Mouse (Mus musculus) hindbrain, postnatal 0 days (tissue): ENCODE measurements around the gene Tmem91. TPM values are rescaled to one million over a fixed set of nuclear protein-coding genes. Genes with fewer than 3 reads are reported as not detected.

Experiments used
- ATAC-seq: fragments of 200-750 bp; cut with Nextera tagmentation; 2 replicates; pipeline ENCODE4 v1.8.0; 2017; ENCODE audit warnings: mild to moderate bottlenecking, moderate TSS enrichment, moderate library complexity
- DNase-seq: peaks from one replicate; pipeline ENCODE4 v3.0.0-alpha.2; 2015; ENCODE audit warnings: low spot score
- H3K27ac ChIP-seq: fragments of 300-500 bp; sonication (generic); 2 replicates; pipeline ENCODE4 v1.5.1; 2014; ENCODE audit warnings: mild to moderate bottlenecking
- H3K27me3 ChIP-seq: fragments of 300-500 bp; sonication (generic); 2 replicates; pipeline ENCODE4 v1.6.1; 2014; ENCODE audit warnings: low read length, mixed read lengths; ENCODE audit not compliant: insufficient read depth
- H3K36me3 ChIP-seq: fragments of 300-500 bp; sonication (generic); 2 replicates; pipeline ENCODE4 v1.6.1; 2014; ENCODE audit warnings: low read length, mixed read lengths; ENCODE audit not compliant: insufficient read depth
- H3K4me1 ChIP-seq: fragments of 300-500 bp; sonication (generic); 2 replicates; pipeline ENCODE4 v1.6.1; 2014; ENCODE audit warnings: antibody characterized with exemption, low read length, mixed read lengths; ENCODE audit not compliant: insufficient read depth
- H3K4me2 ChIP-seq: fragments of 300-500 bp; sonication (generic); 2 replicates; pipeline ENCODE4 v1.6.1; 2014; ENCODE audit warnings: low read depth, mild to moderate bottlenecking, low read length, moderate library complexity, mixed read lengths
- H3K4me3 ChIP-seq: fragments of 300-500 bp; sonication (generic); 2 replicates; pipeline ENCODE4 v1.5.1; 2014; ENCODE audit warnings: low read length
- H3K9ac ChIP-seq: fragments of 300-500 bp; sonication (generic); replicated peaks from 2 replicates; pipeline ENCODE4 v1.6.1; 2014; ENCODE audit warnings: mild to moderate bottlenecking, low read length, moderate library complexity, mixed read lengths
- H3K9me3 ChIP-seq: fragments of 300-500 bp; sonication (generic); 2 replicates; pipeline ENCODE4 v1.6.1; 2016; ENCODE audit warnings: low read length, mixed read lengths
- CTCF ChIP-seq: IDR thresholded peaks from 2 replicates; pipeline ENCODE4 v1.5.1; 2016; ENCODE audit warnings: antibody characterized with exemption, control low read depth, low read depth
- WGBS: fragments of 180-500 bp; shearing (Covaris S2); extraction: QIAGEN DNeasy Blood & Tissue Kit; methylation state at CpG from one replicate; pipeline ENCODE4 v1.1.7; 2014; 5-methylcytosine and 5-hydroxymethylcytosine counted together
- polyA plus RNA-seq: library from polyadenylated mRNA; unstranded; fragments of >200 nt; fragmentation: Nextera tagmentation; extraction: Ambion mirVana; gene quantifications from 2 replicates; pipeline ENCODE4 v1.2.1, GENCODE M21; 2015
- total RNA-seq: library from RNA; depleted of rRNA; stranded (reverse); fragments of >200 nt; gene quantifications from 2 replicates; pipeline ENCODE4 v1.2.3, GENCODE M21; 2014

Gene Tmem91
- total and polyA plus RNA-seq, 2 experiments from 2014 or later, result 62.1 to 185 TPM

- H3K4me1 ChIP-seq, result no peaks in the 10 kb centered on the region
- 0 out of 2 replicates have a peak, but pooled peaks cover 4% of the 10 kb centered on the region for H3K36me3 ChIP-seq
- no peak for TF ChIP-seq CTCF
- H3K27ac ChIP-seq, result no peak overlapping the region
- 71% methylated on average over 5 of the region's 5 CpGs for WGBS
- H3K27me3 ChIP-seq, result no peaks in the 10 kb centered on the region
- H3K9ac ChIP-seq, result no peak overlapping the region
- H3K4me3 ChIP-seq, result no peak overlapping the region
- no peak overlapping the region for H3K4me2 ChIP-seq
- no peak for DNase-seq
- no peak for ATAC-seq
- no peaks in the 10 kb centered on the region for H3K9me3 ChIP-seq
Observed at GRCm38 (mm10) chr7:25647574-25648123, 27.3 kb downstream of the Tmem91 start.

GRCm38 (mm10) chr7:25645074-25645473, 29.9 kb downstream of the Tmem91 start:
- no peak for ATAC-seq
- no peak for DNase-seq
- Histone ChIP-seq H3K4me3 (no peak overlapping the region), H3K36me3 (peaks cover 10% of the 10 kb centered on the region; the same call in 1 of the 2 replicates), H3K27ac (no peak overlapping the region), H3K9me3 (no peaks in the 10 kb centered on the region), H3K9ac (no peak overlapping the region), H3K4me1 (no peaks in the 10 kb centered on the region), H3K27me3 (no peaks in the 10 kb centered on the region), H3K4me2 (no peak overlapping the region)
- no peak for TF ChIP-seq CTCF
- 46% methylated on average over 14 of the region's 14 CpGs for WGBS

- peaks cover 10% of the 10 kb centered on the region; the same call in 1 of the 2 replicates for H3K36me3 ChIP-seq
- 74% methylated on average over 4 of the region's 4 CpGs for WGBS
- TF ChIP-seq CTCF, result no peak
- no peaks in the 10 kb centered on the region for H3K27me3 ChIP-seq
- ATAC-seq (no peak), DNase-seq (no peak)
- H3K4me1 ChIP-seq, result no peaks in the 10 kb centered on the region
- H3K9ac ChIP-seq, result no peak overlapping the region
- no peak overlapping the region for H3K4me3 ChIP-seq
- no peaks in the 10 kb centered on the region for H3K9me3 ChIP-seq
- H3K4me2 ChIP-seq, result no peak overlapping the region
- no peak overlapping the region for H3K27ac ChIP-seq
Observed at GRCm38 (mm10) chr7:25644631-25645030, 30.3 kb downstream of the Tmem91 start.

GRCm38 (mm10) chr7:25644136-25644535, 30.8 kb downstream of the Tmem91 start:
- no peak for TF ChIP-seq CTCF
- Histone ChIP-seq H3K36me3 (peaks cover 10% of the 10 kb centered on the region; the same call in 1 of the 2 replicates), H3K9me3 (no peaks in the 10 kb centered on the region), H3K27me3 (no peaks in the 10 kb centered on the region), H3K4me3 (no peak overlapping the region), H3K4me2 (no peak overlapping the region), H3K27ac (no peak overlapping the region), H3K9ac (no peak overlapping the region), H3K4me1 (no peaks in the 10 kb centered on the region)
- no peak for DNase-seq
- 78% methylated on average over 10 of the region's 10 CpGs for WGBS
- ATAC-seq, result no peak

GRCm38 (mm10) chr7:25639754-25640153, 35.2 kb downstream of the Tmem91 start:
- TF ChIP-seq CTCF, result no peak
- Histone ChIP-seq H3K27me3 (no peaks in the 10 kb centered on the region), H3K4me3 (no peak overlapping the region), H3K4me1 (no peaks in the 10 kb centered on the region), H3K4me2 (no peak overlapping the region), H3K36me3 (peaks cover 12% of the 10 kb centered on the region; the same call in 1 of the 2 replicates), H3K9ac (no peak overlapping the region), H3K9me3 (no peaks in the 10 kb centered on the region), H3K27ac (no peak overlapping the region)
- WGBS, result 79% methylated on average over 4 of the region's 4 CpGs
- DNase-seq (no peak), ATAC-seq (no peak)

GRCm38 (mm10) chr7:25637099-25637498, 37.9 kb downstream of the Tmem91 start:
- H3K9me3 ChIP-seq, result no peaks in the 10 kb centered on the region
- ATAC-seq (no peak), DNase-seq (no peak)
- no peaks in the 10 kb centered on the region for H3K4me1 ChIP-seq
- WGBS, result 88% methylated on average over 5 of the region's 5 CpGs
- H3K4me3 ChIP-seq, result no peak overlapping the region
- no peak overlapping the region for H3K4me2 ChIP-seq
- no peak for TF ChIP-seq CTCF
- peaks cover 18% of the 10 kb centered on the region for H3K36me3 ChIP-seq
- no peaks in the 10 kb centered on the region for H3K27me3 ChIP-seq
- H3K9ac ChIP-seq, result no peak overlapping the region
- no peak overlapping the region for H3K27ac ChIP-seq

- H3K36me3 ChIP-seq, result peaks cover 21% of the 10 kb centered on the region
- H3K27me3 ChIP-seq, result no peaks in the 10 kb centered on the region
- DNase-seq (no peak), ATAC-seq (no peak)
- H3K4me2 ChIP-seq, result no peak overlapping the region
- no peak overlapping the region for H3K9ac ChIP-seq
- no peaks in the 10 kb centered on the region for H3K9me3 ChIP-seq
- H3K4me3 ChIP-seq, result no peak overlapping the region
- WGBS, result 70% methylated on average over 3 of the region's 3 CpGs
- H3K27ac ChIP-seq, result no peak overlapping the region
- no peaks in the 10 kb centered on the region for H3K4me1 ChIP-seq
- TF ChIP-seq CTCF, result no peak
Observed at GRCm38 (mm10) chr7:25636373-25636772, 38.6 kb downstream of the Tmem91 start.
